Mouse (Mus musculus) embryonic facial prominence, embryonic 13.5 days (tissue): ENCODE data around the gene Ccdc175. TPM values are rescaled to one million over a fixed set of nuclear protein-coding genes. Genes with fewer than 3 reads are reported as not detected.

Experiments used
- ATAC-seq: fragments of 200-750 bp; cut with Nextera tagmentation; 2 replicates; pipeline ENCODE4 v1.8.0; 2017; ENCODE audit warnings: low read depth; ENCODE audit not compliant: insufficient number of reproducible peaks, insufficient read depth, low FRiP score, low TSS enrichment
- H3K27ac ChIP-seq: fragments of 300-500 bp; sonication (generic); 2 replicates; pipeline ENCODE4 v1.5.1; 2015; ENCODE audit warnings: moderate library complexity, mild to moderate bottlenecking, inconsistent platforms
- H3K27me3 ChIP-seq: fragments of 300-500 bp; sonication (generic); 2 replicates; pipeline ENCODE4 v1.6.1; 2015; ENCODE audit warnings: mild to moderate bottlenecking, inconsistent platforms
- H3K36me3 ChIP-seq: fragments of 300-500 bp; sonication (generic); 2 replicates; pipeline ENCODE4 v1.6.1; 2015; ENCODE audit warnings: mild to moderate bottlenecking, inconsistent platforms
- H3K4me1 ChIP-seq: fragments of 300-500 bp; sonication (generic); 2 replicates; pipeline ENCODE4 v1.6.1; 2015; ENCODE audit warnings: inconsistent platforms
- H3K4me2 ChIP-seq: fragments of 300-500 bp; sonication (generic); 2 replicates; pipeline ENCODE4 v1.6.1; 2015; ENCODE audit warnings: moderate library complexity, mild to moderate bottlenecking, inconsistent platforms
- H3K4me3 ChIP-seq: fragments of 300-500 bp; sonication (generic); 2 replicates; pipeline ENCODE4 v1.5.1; 2015; ENCODE audit warnings: mild to moderate bottlenecking, inconsistent platforms
- H3K9ac ChIP-seq: fragments of 300-500 bp; sonication (generic); 2 replicates; pipeline ENCODE4 v1.6.1; 2015; ENCODE audit warnings: mild to moderate bottlenecking, inconsistent platforms
- H3K9me3 ChIP-seq: fragments of 300-500 bp; sonication (generic); 2 replicates; pipeline ENCODE4 v1.6.1; 2016; ENCODE audit warnings: inconsistent platforms
- WGBS: fragments of 180-500 bp; shearing (Covaris S2); methylation state at CpG from one replicate; pipeline ENCODE4 v1.1.7; 2015; ENCODE audit warnings: mixed read lengths; 5-methylcytosine and 5-hydroxymethylcytosine counted together
- polyA plus RNA-seq: library from polyadenylated mRNA; unstranded; fragments of >200 nt; fragmentation: Nextera tagmentation; extraction: Ambion mirVana; gene quantifications from 2 replicates; pipeline ENCODE4 v1.2.1, GENCODE M21; 2015

Ccdc175 gene
- not detected in 2 replicates for polyA plus RNA-seq

DNA sequence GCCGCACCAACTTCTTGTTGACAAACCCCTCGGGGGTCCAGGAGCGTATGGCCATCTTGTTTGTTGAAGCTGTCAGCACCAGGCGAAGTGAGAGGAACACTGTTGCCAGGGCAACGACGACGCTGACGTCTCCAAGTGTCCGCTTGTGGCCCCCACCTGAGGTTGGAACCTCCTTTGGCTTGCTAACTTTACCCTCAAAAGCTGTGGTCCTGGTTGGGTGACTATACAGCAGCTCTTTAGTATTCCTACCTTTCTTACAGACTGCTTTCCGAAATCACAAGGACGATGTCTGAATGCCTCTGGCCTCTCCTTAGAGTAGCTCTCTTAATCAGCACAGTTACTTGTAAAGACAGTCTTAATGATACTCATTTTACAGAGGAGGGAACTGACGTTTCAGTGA, at the start of gene Ccdc175:
Gene Ccdc175 (minus strand): TSS at position 101 of the 400 bp plus-strand sequence.
- Histone ChIP-seq H3K9ac (no peak within 1 kb of the TSS), H3K4me1 (no peaks in the 10 kb centered on the region), H3K9me3 (no peaks in the 10 kb centered on the region), H3K27me3 (no peaks in the 10 kb centered on the region), H3K4me2 (no peak within 1 kb of the TSS), H3K27ac (no peak within 1 kb of the TSS), H3K36me3 (no peaks in the 10 kb centered on the region), H3K4me3 (no peak within 1 kb of the TSS)
- 80% methylated on average over 12 of the region's 12 CpGs for WGBS
- ATAC-seq: no peak

DNA sequence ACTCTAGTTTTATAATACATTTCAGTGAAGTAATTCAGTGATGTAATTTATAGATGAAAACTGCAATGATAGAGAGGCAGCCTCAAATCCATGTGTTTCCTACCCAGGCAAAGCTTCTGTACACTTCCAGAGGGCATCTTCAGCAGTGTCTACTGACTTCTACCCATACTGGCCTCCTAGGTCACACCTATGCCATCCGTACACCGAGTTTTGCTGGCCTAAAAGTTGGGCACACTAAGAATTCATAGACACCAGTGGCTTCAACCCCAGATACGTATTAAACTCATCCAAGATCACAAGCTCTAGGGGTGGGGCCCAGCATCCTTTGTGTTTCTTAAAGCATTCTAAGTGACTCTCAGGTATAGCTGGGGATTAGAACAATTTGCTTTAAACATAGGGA, 49.3 kb upstream of the Ccdc175 start:
- 78% methylated on average over 3 of the region's 3 CpGs for WGBS

DNA sequence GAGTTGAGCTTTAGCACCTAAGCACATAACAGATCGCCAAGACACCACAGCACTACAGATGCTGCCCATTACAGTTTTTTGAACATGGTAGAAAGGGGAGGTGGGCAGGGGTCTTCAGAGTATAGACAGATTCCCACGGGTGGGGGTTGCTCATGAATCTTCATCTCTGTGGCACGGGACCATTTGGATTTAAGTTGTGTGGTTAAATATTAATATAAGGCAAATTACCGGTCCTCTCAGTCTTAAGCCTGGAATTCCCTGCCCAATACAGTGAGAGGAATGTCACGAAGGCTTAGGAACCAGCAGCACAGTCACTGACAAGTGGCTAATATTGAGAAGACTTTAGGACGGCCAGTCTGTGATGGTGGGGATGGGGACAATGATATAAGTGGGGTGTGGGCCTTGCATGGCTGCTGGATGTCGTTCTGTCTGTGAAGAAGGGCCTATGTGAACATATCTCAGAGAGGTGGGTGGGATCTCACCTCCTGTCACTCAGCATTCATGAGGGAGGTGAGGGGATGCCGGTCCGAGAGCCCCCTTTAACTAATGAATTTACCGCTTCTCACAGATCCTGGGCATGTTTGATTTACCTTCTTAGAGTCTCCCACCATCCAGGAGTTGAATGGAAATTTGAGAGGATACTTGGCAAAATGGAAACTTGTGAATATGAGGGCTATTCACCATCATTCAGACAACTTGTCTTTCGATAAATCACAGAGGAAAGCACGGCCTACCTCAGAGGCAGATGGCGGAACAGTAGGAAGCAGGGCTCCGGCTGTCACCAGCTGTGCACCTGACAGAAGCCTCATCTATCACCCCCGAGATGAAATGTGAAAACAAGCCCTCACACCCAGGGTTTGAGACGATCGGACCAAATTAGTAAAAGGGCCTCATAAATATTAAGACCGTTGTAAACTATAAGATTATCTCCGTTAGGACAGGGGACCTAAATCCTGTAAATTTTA, 48.3 kb upstream of the Ccdc175 start:
- no peak for ATAC-seq
- H3K27ac ChIP-seq: no peak overlapping the region
- no peaks in the 10 kb centered on the region for H3K9me3 ChIP-seq
- H3K36me3 ChIP-seq: no peaks in the 10 kb centered on the region
- peaks cover 19% of the 10 kb centered on the region for H3K27me3 ChIP-seq
- H3K4me1 ChIP-seq: peaks cover 4% of the 10 kb centered on the region
- H3K9ac ChIP-seq: no peak overlapping the region
- WGBS: 88% methylated on average over 19 of the region's 19 CpGs
- H3K4me3 ChIP-seq: no peak overlapping the region
- H3K4me2 ChIP-seq: no peak overlapping the region

More for the DNA sequence above, 49.3 kb upstream of the Ccdc175 start:
- Histone ChIP-seq H3K27me3 (peaks cover 28% of the 10 kb centered on the region), H3K9me3 (no peaks in the 10 kb centered on the region), H3K4me1 (peaks cover 4% of the 10 kb centered on the region), H3K9ac (no peak overlapping the region), H3K36me3 (no peaks in the 10 kb centered on the region), H3K4me2 (no peak overlapping the region), H3K27ac (no peak overlapping the region), H3K4me3 (no peak overlapping the region)
- ATAC-seq: no peak

DNA sequence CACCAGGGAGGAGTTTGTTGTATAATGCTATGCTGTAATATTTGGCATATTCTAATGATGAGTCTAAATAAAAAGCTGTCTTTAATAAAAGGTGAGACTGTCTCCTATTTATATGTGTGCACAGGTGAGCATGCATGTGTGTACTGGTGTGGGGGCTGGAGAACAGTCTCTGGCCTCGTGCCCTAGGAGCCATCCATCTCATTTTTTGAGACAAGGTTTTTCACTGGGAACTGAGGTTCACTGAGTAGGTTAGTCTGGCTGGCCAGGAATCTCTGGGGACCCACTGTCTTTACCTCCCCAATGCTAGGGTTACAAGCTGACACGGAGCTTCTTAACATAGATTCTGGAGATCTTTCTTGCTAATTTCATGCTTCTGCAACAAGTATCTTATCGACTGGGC, 47.3 kb upstream of the Ccdc175 start:
- 76% methylated on average over 3 of the region's 3 CpGs for WGBS
- H3K27me3 ChIP-seq: peaks cover 10% of the 10 kb centered on the region
- H3K4me3 ChIP-seq: no peak overlapping the region

DNA sequence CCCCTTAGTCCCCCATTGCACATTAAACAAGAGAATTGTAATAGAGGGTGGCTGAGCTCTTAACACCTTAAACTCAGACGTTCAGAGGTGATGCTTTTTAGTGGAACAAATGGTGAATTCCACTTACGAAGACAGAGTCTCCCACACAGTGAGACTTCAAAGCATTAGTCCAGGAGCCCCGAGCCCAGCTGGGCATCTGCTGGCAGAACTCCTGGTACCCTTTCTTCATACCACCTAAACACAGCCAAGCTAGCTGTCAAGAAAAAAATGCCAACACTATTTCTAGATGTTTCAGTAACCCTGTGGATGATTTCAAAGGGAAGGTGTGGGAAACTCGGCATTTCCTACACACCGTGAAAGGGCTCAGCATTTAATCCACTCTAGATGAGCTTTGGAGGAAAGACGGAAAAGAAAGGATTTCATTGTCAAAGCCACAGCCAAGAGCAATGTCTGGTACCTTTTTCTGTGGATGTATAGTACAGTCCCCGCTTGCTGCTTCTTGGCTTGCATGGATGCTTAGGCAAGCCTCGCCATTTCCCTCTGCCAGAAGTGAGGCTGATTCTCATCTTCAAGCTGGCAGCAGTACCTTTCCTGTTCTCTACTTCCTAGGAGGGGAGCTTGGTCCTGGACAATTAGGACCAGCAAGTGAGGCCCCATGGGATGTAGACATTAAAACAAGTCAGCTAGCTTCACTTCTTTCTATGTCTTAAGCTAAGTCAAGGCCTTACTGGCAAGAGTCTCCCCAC, 44.8 kb upstream of the Ccdc175 start:
- 75% methylated on average over 8 of the region's 8 CpGs for WGBS
- Histone ChIP-seq H3K36me3 (no peaks in the 10 kb centered on the region), H3K4me3 (no peak overlapping the region), H3K4me1 (no peaks in the 10 kb centered on the region), H3K9me3 (no peaks in the 10 kb centered on the region), H3K27ac (no peak overlapping the region), H3K27me3 (no peaks in the 10 kb centered on the region), H3K4me2 (no peak overlapping the region), H3K9ac (no peak overlapping the region)
- no peak for ATAC-seq

More for the DNA sequence above, 47.3 kb upstream of the Ccdc175 start:
- no peak overlapping the region for H3K4me2 ChIP-seq
- no peaks in the 10 kb centered on the region for H3K9me3 ChIP-seq
- H3K9ac ChIP-seq: no peak overlapping the region
- ATAC-seq: no peak
- H3K4me1 ChIP-seq: peaks cover 4% of the 10 kb centered on the region
- H3K27ac ChIP-seq: no peak overlapping the region
- no peaks in the 10 kb centered on the region for H3K36me3 ChIP-seq

DNA sequence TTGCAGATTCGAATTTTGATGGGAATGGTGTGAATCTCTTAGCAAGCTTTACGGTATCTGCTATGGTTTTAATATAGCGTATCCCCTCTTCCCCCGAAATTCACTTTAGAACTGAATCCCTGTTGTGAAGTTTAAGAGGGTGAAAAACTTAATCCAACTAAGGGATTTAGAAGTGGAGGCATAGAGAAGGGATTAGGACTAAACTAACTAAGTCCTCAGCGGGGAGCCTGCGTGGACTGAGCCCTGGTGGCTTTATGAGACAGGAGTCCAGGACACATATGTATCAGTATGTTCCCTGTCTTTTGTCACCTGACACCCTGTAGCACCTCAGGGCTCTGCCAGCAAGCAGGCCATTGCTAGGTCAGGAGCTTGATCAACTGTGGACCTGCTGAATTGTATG, 42.9 kb upstream of the Ccdc175 start:
- H3K9me3 ChIP-seq: no peaks in the 10 kb centered on the region
- no peaks in the 10 kb centered on the region for H3K36me3 ChIP-seq
- WGBS: 86% methylated on average over 6 of the region's 6 CpGs
- no peak overlapping the region for H3K4me3 ChIP-seq
- ATAC-seq: no peak
- H3K27ac ChIP-seq: no peak overlapping the region
- H3K9ac ChIP-seq: no peak overlapping the region
- H3K27me3 ChIP-seq: no peaks in the 10 kb centered on the region
- H3K4me2 ChIP-seq: no peak overlapping the region
- H3K4me1 ChIP-seq: no peaks in the 10 kb centered on the region

DNA sequence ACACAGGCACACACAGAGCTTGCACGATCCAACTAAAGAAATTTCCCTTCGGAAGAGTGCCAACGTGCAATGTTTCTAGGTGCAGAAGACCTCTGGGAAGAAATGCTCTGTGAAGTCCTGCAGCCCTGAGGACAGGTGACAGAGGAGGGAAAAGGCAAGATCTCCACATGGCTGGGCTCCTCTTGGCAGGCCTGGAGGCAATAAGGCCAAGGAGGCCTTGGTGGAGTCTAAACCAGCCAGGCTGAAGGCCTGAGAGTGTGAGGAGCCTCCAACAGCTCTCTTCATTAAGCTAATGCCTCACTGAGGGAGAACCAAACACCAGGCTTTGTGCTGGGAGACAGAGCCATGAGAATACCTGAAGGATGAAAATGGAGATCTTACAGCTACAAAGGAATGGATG, 40.5 kb upstream of the Ccdc175 start:
- no peak overlapping the region for H3K9ac ChIP-seq
- no peaks in the 10 kb centered on the region for H3K27me3 ChIP-seq
- H3K4me1 ChIP-seq: no peaks in the 10 kb centered on the region
- no peaks in the 10 kb centered on the region for H3K9me3 ChIP-seq
- no peak for ATAC-seq
- H3K4me3 ChIP-seq: no peak overlapping the region
- H3K27ac ChIP-seq: no peak overlapping the region
- 89% methylated on average over 3 of the region's 3 CpGs for WGBS
- no peak overlapping the region for H3K4me2 ChIP-seq
- no peaks in the 10 kb centered on the region for H3K36me3 ChIP-seq

DNA sequence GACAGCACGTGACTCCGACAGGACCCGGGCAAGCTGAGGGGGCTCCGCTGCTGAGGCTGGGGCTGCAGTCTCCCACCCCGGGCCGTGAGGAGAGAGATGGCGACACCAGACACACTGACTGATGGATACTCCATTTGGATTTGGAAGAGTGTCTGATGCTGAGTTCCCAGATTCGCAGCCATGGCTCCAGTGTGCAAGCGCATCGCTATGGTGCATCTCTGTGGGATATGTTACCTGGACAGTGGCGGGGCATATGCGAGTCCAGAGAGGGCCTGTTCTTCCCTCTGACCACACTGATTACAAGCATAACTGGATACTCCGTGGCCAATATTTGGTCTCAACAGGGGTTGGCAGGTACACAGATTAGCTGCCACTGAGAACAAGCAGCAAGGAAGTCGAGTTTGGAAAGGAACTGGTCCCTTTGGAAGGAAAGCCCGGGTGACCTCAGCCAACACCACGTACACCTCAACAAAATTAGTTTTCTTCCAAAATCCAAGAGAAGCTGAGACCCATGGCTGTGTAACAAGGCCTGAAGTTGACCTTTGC, 38.8 kb upstream of the Ccdc175 start:
- ATAC-seq: no peak

DNA sequence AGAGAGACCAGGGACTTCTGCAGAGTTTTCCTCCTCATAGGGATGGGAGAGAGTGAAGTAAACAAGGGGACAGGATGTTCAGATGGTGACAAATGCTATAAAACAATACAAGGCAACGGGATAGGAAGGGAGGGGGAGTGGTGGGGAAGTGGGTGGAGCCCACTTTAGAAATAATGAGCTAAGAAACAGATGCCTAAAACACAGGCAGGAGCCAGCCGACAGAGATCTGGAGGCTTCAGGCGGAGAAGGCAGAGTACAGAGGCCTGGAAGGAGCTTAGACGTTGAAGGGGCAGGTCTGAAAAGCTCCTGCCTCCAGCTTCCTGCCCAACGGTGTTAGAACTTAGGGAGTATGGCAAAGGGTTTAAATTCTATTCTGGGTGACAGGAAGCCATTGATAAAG, 28.7 kb upstream of the Ccdc175 start:
- Histone ChIP-seq H3K4me3 (no peak overlapping the region), H3K36me3 (no peaks in the 10 kb centered on the region), H3K27me3 (no peaks in the 10 kb centered on the region), H3K4me1 (no peaks in the 10 kb centered on the region), H3K4me2 (no peak overlapping the region), H3K27ac (no peak overlapping the region), H3K9me3 (no peaks in the 10 kb centered on the region), H3K9ac (no peak overlapping the region)
- 55% methylated on average over 5 of the region's 5 CpGs for WGBS
- ATAC-seq: no peak

More for the DNA sequence above, 38.8 kb upstream of the Ccdc175 start:
- H3K27me3 ChIP-seq: no peaks in the 10 kb centered on the region
- H3K4me1 ChIP-seq: no peaks in the 10 kb centered on the region
- no peak overlapping the region for H3K27ac ChIP-seq
- no peak overlapping the region for H3K9ac ChIP-seq
- H3K4me2 ChIP-seq: no peak overlapping the region
- H3K36me3 ChIP-seq: no peaks in the 10 kb centered on the region
- H3K4me3 ChIP-seq: no peak overlapping the region
- H3K9me3 ChIP-seq: no peaks in the 10 kb centered on the region
- WGBS: 89% methylated on average over 16 of the region's 16 CpGs

DNA sequence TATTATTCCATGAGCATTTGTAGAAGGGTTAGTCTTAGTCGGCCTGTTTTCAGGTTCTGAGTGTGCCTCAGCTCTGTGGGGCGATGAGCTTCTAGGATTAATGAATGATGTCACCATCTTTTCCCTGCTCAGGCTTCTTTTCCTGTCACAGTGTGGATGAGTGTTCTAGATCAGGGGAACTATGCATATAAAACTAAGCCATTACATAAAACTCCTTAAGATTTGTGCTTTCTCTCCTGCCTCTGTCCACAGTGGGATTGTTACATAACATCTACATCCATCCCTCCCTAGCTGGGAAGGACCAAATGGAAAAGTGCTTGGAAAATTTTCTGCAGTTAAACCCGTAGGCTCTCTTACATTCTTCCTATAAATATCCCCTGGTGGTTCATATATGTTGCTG, 16.0 kb upstream of the Ccdc175 start:
- Histone ChIP-seq H3K36me3 (no peaks in the 10 kb centered on the region), H3K4me1 (peaks cover 8% of the 10 kb centered on the region; the same call in 1 of the 2 replicates), H3K27me3 (no peaks in the 10 kb centered on the region), H3K4me3 (no peak overlapping the region), H3K9me3 (no peaks in the 10 kb centered on the region), H3K27ac (no peak overlapping the region), H3K4me2 (no peak overlapping the region), H3K9ac (no peak overlapping the region)
- ATAC-seq: no peak
- WGBS: 93% methylated on average over 3 of the region's 3 CpGs

DNA sequence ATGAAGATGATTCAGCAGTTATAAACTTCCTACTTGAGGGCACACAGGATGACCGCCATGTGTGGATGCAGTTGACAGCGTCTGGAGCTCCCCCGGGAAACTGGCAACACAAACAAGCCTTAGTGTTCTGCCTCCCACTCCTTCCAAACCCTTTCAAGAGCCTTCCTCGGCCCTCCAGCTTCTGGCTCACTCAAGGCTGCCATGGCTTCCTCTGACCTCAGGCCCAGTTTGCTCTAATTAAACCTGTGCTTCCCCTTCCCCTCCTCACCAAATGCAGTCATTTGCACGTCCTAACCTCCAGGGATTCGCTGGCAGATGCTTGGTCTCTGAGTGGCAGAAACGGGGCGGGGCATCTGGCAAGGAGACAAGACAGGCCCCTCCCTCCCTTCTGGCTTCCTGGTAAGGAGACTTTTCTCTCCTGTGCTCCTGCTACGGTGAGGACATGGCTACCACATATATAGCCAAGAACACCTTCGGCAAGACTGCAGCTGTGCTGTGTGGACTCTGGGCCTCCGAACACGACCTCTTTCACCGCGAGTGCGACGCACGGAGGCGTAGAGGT, 13.2 kb upstream of the Ccdc175 start:
- H3K36me3 ChIP-seq: no peaks in the 10 kb centered on the region
- peak overlapping the region; percentile 29 for H3K4me3 ChIP-seq
- no peaks in the 10 kb centered on the region for H3K27me3 ChIP-seq
- H3K9ac ChIP-seq: peak overlapping the region; percentile 54
- H3K9me3 ChIP-seq: no peaks in the 10 kb centered on the region
- H3K4me1 ChIP-seq: peaks cover 8% of the 10 kb centered on the region; the same call in 1 of the 2 replicates
- WGBS: 33% methylated on average over 18 of the region's 18 CpGs
- peak overlapping the region; percentile 52 for H3K4me2 ChIP-seq
- H3K27ac ChIP-seq: no peak overlapping the region
- ATAC-seq: no peak
